Mouse (Mus musculus): ENCODE data around the gene Rasl10b. TPM values are rescaled to one million over a fixed set of nuclear protein-coding genes. Genes with fewer than 3 reads are reported as not detected.

The Rasl10b gene
- total RNA-seq, 2 experiments from 2014 or later, result 0.32 to 0.59 TPM

- no peak for DNase-seq
Observed at GRCm38 (mm10) chr11:83432533-83432932, 23.6 kb downstream of the Rasl10b start.

- DNase-seq, result no peak
Observed at GRCm38 (mm10) chr11:83437377-83437776, 28.4 kb downstream of the Rasl10b start, which contains the start of gene 1700020L24Rik. Gene 1700020L24Rik, plus strand, starts transcription at chr11:83437677.

GRCm38 (mm10) chr11:83439426-83440060 is 30.6 kb downstream of the Rasl10b start:
- no peak for DNase-seq

- peak; percentile 80 for DNase-seq
Observed at GRCm38 (mm10) chr11:83440081-83441064, 31.4 kb downstream of the Rasl10b start.

- DNase-seq, result peak; percentile 51
Observed at GRCm38 (mm10) chr11:83441235-83441634, 32.3 kb downstream of the Rasl10b start.

- DNase-seq, result peak; percentile 52
Observed at GRCm38 (mm10) chr11:83442596-83443267, 33.8 kb downstream of the Rasl10b start.

- no peak for DNase-seq
Observed at GRCm38 (mm10) chr11:83443824-83444223, 34.9 kb downstream of the Rasl10b start.

GRCm38 (mm10) chr11:83445001-83445400 is 36.1 kb downstream of the Rasl10b start:
- DNase-seq, result no peak

- DNase-seq, result no peak
Observed at GRCm38 (mm10) chr11:83447612-83448011, 38.7 kb downstream of the Rasl10b start.

- peak; percentile 62 for DNase-seq
Observed at GRCm38 (mm10) chr11:83448021-83448926, 39.3 kb downstream of the Rasl10b start.

GRCm38 (mm10) chr11:83448927-83449236 is 39.9 kb downstream of the Rasl10b start:
- no peak for DNase-seq

GRCm38 (mm10) chr11:83449298-83449697 is 40.4 kb downstream of the Rasl10b start:
- no peak for DNase-seq

- DNase-seq, result no peak
Observed at GRCm38 (mm10) chr11:83450550-83450949, 41.6 kb downstream of the Rasl10b start.

- no peak for DNase-seq
Observed at GRCm38 (mm10) chr11:83451281-83451680, 42.3 kb downstream of the Rasl10b start.

- DNase-seq, result peak; percentile 28
Observed at GRCm38 (mm10) chr11:83454548-83454947, 45.6 kb downstream of the Rasl10b start.

GRCm38 (mm10) chr11:83455608-83456007 is 46.7 kb downstream of the Rasl10b start:
- DNase-seq, result no peak

- no peak for DNase-seq
Observed at GRCm38 (mm10) chr11:83457257-83457656, 48.3 kb downstream of the Rasl10b start.

GRCm38 (mm10) chr11:83457912-83458601 is 49.1 kb downstream of the Rasl10b start:
- DNase-seq, result peak; percentile 30

- DNase-seq, result no peak
Observed at GRCm38 (mm10) chr11:83461462-83462027, 52.6 kb downstream of the Rasl10b start.

- DNase-seq, result peak; percentile 66
Observed at GRCm38 (mm10) chr11:83462711-83463244, 53.8 kb downstream of the Rasl10b start, which contains the start of gene Mmp28. Gene Mmp28, minus strand, starts transcription at chr11:83463071.

Measured in gastrocnemius, postnatal 25 days (tissue).